8 mouse cellular contexts compared by ENCODE assay signal in genomic region chr5:134747512-134747893, GRCm38 (mm10). TPM values are rescaled to one million over a fixed set of nuclear protein-coding genes. Genes with fewer than 3 reads are reported as not detected.
DNase-seq lines count a peak whose midpoint lies in the region; ATAC-seq and TF ChIP-seq lines count a peak whose summit lies in the region.

No protein-coding gene starts in this region.

- H3K27ac ChIP-seq in midbrain, embryonic 11.5 days (ENCODE audit: low read depth, low read length) = no peak overlapping the region
- 0 out of 2 replicates have a peak overlapping the region, but pooled peaks have one; percentile 23 for H3K27ac ChIP-seq in spleen, adult 2 months (ENCODE audit: insufficient read depth, low read length)

- ATAC-seq in midbrain, embryonic 11.5 days (ENCODE audit: low FRiP score) = peak; percentile 65

- H3K36me3 ChIP-seq in midbrain, embryonic 11.5 days (ENCODE audit: control insufficient read depth, insufficient read depth, low read length) = no peaks in the 10 kb centered on the region
- no peaks in the 10 kb centered on the region for H3K36me3 ChIP-seq in spleen, adult 2 months (ENCODE audit: control insufficient read depth, insufficient read depth, low read length)

- H3K9ac ChIP-seq in midbrain, embryonic 11.5 days (ENCODE audit: low read length) = peak overlapping the region; percentile 51

- TF ChIP-seq CTCF in spleen, adult 2 months (IDR thresholded peaks at IDR 0.05; ENCODE audit: extremely low read depth, insufficient read depth, insufficient read length, insufficient replicate concordance) = no peak

- H3K4me3 ChIP-seq in midbrain, embryonic 11.5 days (ENCODE audit: low read depth, low read length) = peak overlapping the region; percentile 33
- no peak overlapping the region for H3K4me3 ChIP-seq in spleen, adult 2 months (ENCODE audit: extremely low read depth, insufficient read depth, insufficient read length)

- no peak for TF ChIP-seq POLR2A in spleen, adult 2 months (IDR thresholded peaks at IDR 0.05; ENCODE audit: low read depth, low read length)

- peak overlapping the region; percentile 74 for H3K4me2 ChIP-seq in midbrain, embryonic 11.5 days

- no peaks in the 10 kb centered on the region for H3K27me3 ChIP-seq in midbrain, embryonic 11.5 days (ENCODE audit: control insufficient read depth, insufficient read depth, low read length)
- H3K27me3 ChIP-seq in spleen, adult 2 months (ENCODE audit: control insufficient read depth, insufficient read depth, low read length) = 0 out of 2 replicates have a peak, but pooled peaks cover 1% of the 10 kb centered on the region

- intact Hi-C loops in left cerebral cortex, postnatal 36 days (cut with DNase I) = loop anchor here (5.0 kb wide), 1 partner anchor 155 kb away; no protein-coding TSS in a partner anchor

- H3K9me3 ChIP-seq in midbrain, embryonic 11.5 days (ENCODE audit: control insufficient read depth, low read length) = no peaks in the 10 kb centered on the region

- DNase-seq in adrenal gland, adult 8-10 months = peak; percentile 47
- peak; percentile 39 for DNase-seq in embryo, embryonic 9.5 days (ENCODE audit: extremely low spot score)
- DNase-seq in heart, adult 18-20 months = peak; percentile 93 to 97
- peak; percentile 75 for DNase-seq in kidney, adult 11 months
- peak; percentile 47 to 57 for DNase-seq in left cerebral cortex, postnatal 36 days (ENCODE audit: low spot score in 2 of 2)
- DNase-seq in midbrain, embryonic 11.5 days (ENCODE audit: low spot score, missing footprints) = no peak
- DNase-seq in spleen, adult 2 months (ENCODE audit: low read depth in 1 of 2, low spot score in 2 of 2) = no peak
- DNase-seq in c-Kit-positive CD71-positive TER-119-positive erythroid progenitor cells, embryonic 14.5 days (ENCODE audit: low spot score) = no peak

- peaks cover 4% of the 10 kb centered on the region for H3K4me1 ChIP-seq in midbrain, embryonic 11.5 days (ENCODE audit: control insufficient read depth, insufficient read depth, low read length)
- no peaks in the 10 kb centered on the region for H3K4me1 ChIP-seq in spleen, adult 2 months (ENCODE audit: control insufficient read depth, insufficient read depth, insufficient read length)

- 19% methylated on average over 5 of the region's 11 CpGs for WGBS in midbrain, embryonic 11.5 days
- WGBS in spleen, adult 2 months = 41% methylated on average over 6 of the region's 11 CpGs

RNA-seq across cellular contexts. Expression of gene Eln, which starts 0.4 kb away (rescaled TPM):
- total RNA-seq in adrenal gland, adult 8-10 months (2022) = 10 to 100 TPM in 2 of 4 experiments, 1 to 10 TPM in 2; 6.8 to 12.7 (median 9.7) TPM
- total RNA-seq in heart, adult 18-20 months (2021) = 10 to 100 TPM; 26.0 to 26.7 TPM
- 10 to 100 TPM; 11.6 to 17.0 TPM for total RNA-seq in left cerebral cortex, postnatal 36 days (2021)
- 1.1 and 2.0 TPM in 2 replicates for polyA plus RNA-seq in midbrain, embryonic 11.5 days (2014; fragmentation: Nextera tagmentation; extraction: Ambion mirVana)
- 39.4 and 41.9 TPM in 2 replicates for polyA plus RNA-seq in spleen, adult 2 months (2012; rRNA removed)

RNA-seq across cellular contexts. Expression of gene Limk1, which starts 59.1 kb away (rescaled TPM):
- total RNA-seq in adrenal gland, adult 8-10 months (2022) = 10 to 100 TPM; 22.4 to 25.4 (median 23.7) TPM
- 1 to 10 TPM; 4.3 to 5.1 TPM for total RNA-seq in heart, adult 18-20 months (2021)
- 10 to 100 TPM; 63.2 to 71.6 TPM for total RNA-seq in left cerebral cortex, postnatal 36 days (2021)
- 8.4 and 9.1 TPM in 2 replicates for polyA plus RNA-seq in midbrain, embryonic 11.5 days (2014; fragmentation: Nextera tagmentation; extraction: Ambion mirVana)
- polyA plus RNA-seq in spleen, adult 2 months (2012; rRNA removed) = 25.0 and 25.7 TPM in 2 replicates

Comparison
In these comparisons a context has a peak if more than half of its experiments do, and no peak if none do; other contexts are left out.
1. DNase-seq: peak in adrenal gland, adult 8-10 months (single experiment), embryo, embryonic 9.5 days (single experiment), heart, adult 18-20 months (2 of 2), kidney, adult 11 months (single experiment) and left cerebral cortex, postnatal 36 days (2 of 2); none in midbrain, embryonic 11.5 days (single experiment), spleen, adult 2 months (0 of 2) and c-Kit-positive CD71-positive TER-119-positive erythroid progenitor cells, embryonic 14.5 days (single experiment).